Mouse (Mus musculus) heart, embryonic 16.5 days (tissue): ENCODE results near the gene Atp5g2. TPM values are rescaled to one million over a fixed set of nuclear protein-coding genes. Genes with fewer than 3 reads are reported as not detected.

Experiments
- ATAC-seq: fragments of 200-750 bp; cut with Nextera tagmentation; replicated peaks from 2 replicates; pipeline ENCODE4 v1.8.0; 2017; ENCODE audit warnings: moderate number of reproducible peaks; ENCODE audit not compliant: insufficient read depth, low FRiP score; ENCODE audit errors: extremely low read depth
- H3K27ac ChIP-seq: fragments of 300-500 bp; sonication (generic); 2 replicates; pipeline ENCODE4 v1.5.1; 2014; ENCODE audit warnings: mild to moderate bottlenecking, low read length, control low read depth, moderate library complexity
- H3K27me3 ChIP-seq: fragments of 300-500 bp; sonication (generic); 2 replicates; pipeline ENCODE4 v1.6.1; 2014; ENCODE audit warnings: low read length, mixed read lengths; ENCODE audit not compliant: control insufficient read depth, insufficient read depth
- H3K36me3 ChIP-seq: fragments of 300-500 bp; sonication (generic); 2 replicates; pipeline ENCODE4 v1.6.1; 2014; ENCODE audit not compliant: control insufficient read depth, insufficient read depth
- H3K4me1 ChIP-seq: fragments of 300-500 bp; sonication (generic); 2 replicates; pipeline ENCODE4 v1.6.1; 2014; ENCODE audit warnings: low read length, mixed read lengths; ENCODE audit not compliant: control insufficient read depth, insufficient read depth
- H3K4me2 ChIP-seq: fragments of 300-500 bp; sonication (generic); 2 replicates; pipeline ENCODE4 v1.6.1; 2014; ENCODE audit warnings: low read depth, mild to moderate bottlenecking, control low read depth, low read length
- H3K4me3 ChIP-seq: fragments of 300-500 bp; sonication (generic); 2 replicates; pipeline ENCODE4 v1.5.1; 2014; ENCODE audit warnings: mild to moderate bottlenecking, control low read depth, low read length
- H3K9ac ChIP-seq: fragments of 300-500 bp; sonication (generic); 2 replicates; pipeline ENCODE4 v1.6.1; 2014; ENCODE audit warnings: low read length, control low read depth
- H3K9me3 ChIP-seq: fragments of 300-500 bp; sonication (generic); replicated peaks from 2 replicates; pipeline ENCODE4 v1.6.1; 2016; ENCODE audit warnings: low read length; ENCODE audit not compliant: control insufficient read depth
- WGBS: fragments of 180-500 bp; shearing (Covaris S2); extraction: QIAGEN DNeasy Blood & Tissue Kit; methylation state at CpG from one replicate; pipeline ENCODE4 v1.1.7; 2014; 5-methylcytosine and 5-hydroxymethylcytosine counted together
- polyA plus RNA-seq: library from polyadenylated mRNA; unstranded; fragments of >200 nt; fragmentation: Nextera tagmentation; extraction: Ambion mirVana; gene quantifications from 2 replicates; pipeline ENCODE4 v1.2.1, GENCODE M21; 2015

The Atp5g2 gene
- polyA plus RNA-seq, 1 experiment from 2014 or later = 66.0 TPM

- Histone ChIP-seq H3K4me3 (no peak overlapping the region), H3K9ac (no peak overlapping the region), H3K4me1 (peaks cover 3% of the 10 kb centered on the region), H3K4me2 (no peak overlapping the region), H3K9me3 (no peaks in the 10 kb centered on the region), H3K27ac (no peak overlapping the region), H3K36me3 (no peaks in the 10 kb centered on the region), H3K27me3 (peaks cover 57% of the 10 kb centered on the region)
- no peak for ATAC-seq
- 2% methylated on average over 11 of the region's 11 CpGs for WGBS
These were observed 26.0 kb upstream of the Atp5g2 start for GRCm38 (mm10) chr15:102698193-102698592.

- Histone ChIP-seq H3K27ac (no peak overlapping the region), H3K36me3 (no peaks in the 10 kb centered on the region), H3K9ac (no peak overlapping the region), H3K4me1 (peaks cover 10% of the 10 kb centered on the region), H3K4me2 (no peak overlapping the region), H3K9me3 (no peaks in the 10 kb centered on the region), H3K4me3 (no peak overlapping the region), H3K27me3 (peaks cover 69% of the 10 kb centered on the region)
- WGBS = 39% methylated on average over 3 of the region's 3 CpGs
- no peak for ATAC-seq
These were observed 24.7 kb upstream of the Atp5g2 start for GRCm38 (mm10) chr15:102696899-102697298.

DNA sequence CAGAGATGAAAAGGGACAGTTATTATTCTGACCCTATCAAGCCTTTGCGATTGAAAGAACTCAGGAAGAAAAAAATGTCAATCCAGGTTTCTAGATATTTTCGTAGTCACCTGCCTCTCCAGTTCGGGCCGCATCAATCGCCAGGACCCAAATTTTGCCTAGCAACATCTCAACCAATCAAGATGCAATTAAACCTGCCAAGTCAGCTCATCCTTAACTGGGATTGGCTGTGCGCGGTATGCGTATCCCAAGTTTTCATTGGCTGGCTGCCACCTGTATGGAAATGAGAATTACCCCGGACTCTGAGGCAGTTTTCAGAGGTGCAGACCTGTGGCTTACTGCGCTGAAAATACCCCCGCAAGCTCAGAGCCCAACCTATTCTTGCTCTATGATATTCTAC lies 21.4 kb upstream of the Atp5g2 start:
- Histone ChIP-seq H3K27me3 (peaks cover 73% of the 10 kb centered on the region), H3K4me1 (peaks cover 10% of the 10 kb centered on the region), H3K9ac (no peak overlapping the region), H3K4me2 (peak overlapping the region; percentile 97), H3K27ac (no peak overlapping the region), H3K36me3 (no peaks in the 10 kb centered on the region), H3K9me3 (no peaks in the 10 kb centered on the region), H3K4me3 (peak overlapping the region; percentile 71)
- WGBS = 2% methylated on average over 11 of the region's 11 CpGs
- ATAC-seq = peak; percentile 62

DNA sequence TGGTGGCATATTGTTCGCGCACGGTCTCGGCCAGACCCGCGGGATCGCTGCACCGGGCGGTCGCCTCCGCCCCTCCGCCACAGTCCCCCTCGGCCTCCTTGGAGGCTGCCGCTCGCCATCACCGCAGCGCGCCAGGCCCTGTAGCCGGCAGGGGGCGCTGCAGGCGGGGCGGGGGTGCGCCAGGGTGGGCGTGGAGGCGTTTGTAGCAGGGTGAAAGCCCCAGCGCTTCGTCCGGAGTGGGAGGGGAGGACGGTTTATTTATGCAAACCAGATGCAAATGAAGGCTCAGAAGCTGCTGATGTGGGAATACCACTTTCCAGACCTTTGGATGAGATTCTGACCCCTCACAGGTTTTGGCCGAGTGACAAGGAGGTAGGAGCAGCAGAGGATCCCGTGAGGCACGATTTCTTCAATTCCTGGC lies 20.8 kb upstream of the Atp5g2 start:
- Histone ChIP-seq H3K4me1 (peaks cover 10% of the 10 kb centered on the region), H3K4me3 (peak overlapping the region; percentile 71), H3K27ac (no peak overlapping the region), H3K9me3 (no peaks in the 10 kb centered on the region), H3K4me2 (peak overlapping the region; percentile 97), H3K9ac (peak overlapping the region; percentile 60), H3K36me3 (no peaks in the 10 kb centered on the region), H3K27me3 (peaks cover 71% of the 10 kb centered on the region)
- under 1% methylated on average over 32 of the region's 32 CpGs for WGBS
- 0 out of 2 replicates have a peak, but pooled peaks have one; percentile 42 for ATAC-seq

- H3K27ac ChIP-seq = no peak overlapping the region
- H3K4me1 ChIP-seq = peaks cover 10% of the 10 kb centered on the region
- H3K9me3 ChIP-seq = no peaks in the 10 kb centered on the region
- WGBS = 2% methylated on average over 26 of the region's 26 CpGs
- H3K4me3 ChIP-seq = peak overlapping the region; percentile 71
- H3K4me2 ChIP-seq = peak overlapping the region; percentile 97
- peaks cover 70% of the 10 kb centered on the region for H3K27me3 ChIP-seq
- H3K36me3 ChIP-seq = no peaks in the 10 kb centered on the region
- no peak for ATAC-seq
- peak overlapping the region; percentile 60; the same call in 1 of the 2 replicates for H3K9ac ChIP-seq
These were observed 20.2 kb upstream of the Atp5g2 start for GRCm38 (mm10) chr15:102692321-102692804.

- no peak overlapping the region for H3K9ac ChIP-seq
- H3K4me2 ChIP-seq = no peak overlapping the region
- no peaks in the 10 kb centered on the region for H3K36me3 ChIP-seq
- no peak overlapping the region for H3K4me3 ChIP-seq
- no peaks in the 10 kb centered on the region for H3K4me1 ChIP-seq
- no peak for ATAC-seq
- no peaks in the 10 kb centered on the region for H3K9me3 ChIP-seq
- no peak overlapping the region for H3K27ac ChIP-seq
- 22% methylated on average over 4 of the region's 4 CpGs for WGBS
- H3K27me3 ChIP-seq = peaks cover 14% of the 10 kb centered on the region
These were observed 13.6 kb upstream of the Atp5g2 start for GRCm38 (mm10) chr15:102685791-102686190.

DNA sequence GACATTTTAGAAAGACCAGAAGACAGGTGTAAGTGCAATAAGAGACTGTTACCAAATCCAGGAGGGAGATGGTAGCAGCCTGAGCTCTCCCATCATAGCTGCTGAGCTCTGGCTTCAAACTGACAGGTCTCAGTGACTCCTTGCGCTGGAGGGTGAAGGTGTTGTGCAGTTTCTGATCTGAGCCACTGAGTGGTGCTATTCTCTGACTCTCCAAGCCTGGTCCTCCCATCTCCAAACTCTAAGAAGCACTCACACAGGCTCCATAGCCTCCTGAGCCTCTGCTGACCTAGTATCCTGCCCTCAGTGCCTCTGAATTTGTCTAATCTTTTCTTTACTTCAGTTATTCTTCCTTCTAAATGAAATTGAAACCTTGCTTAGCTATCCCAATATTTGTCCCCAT lies 11.5 kb upstream of the Atp5g2 start:
- no peak overlapping the region for H3K4me3 ChIP-seq
- no peak overlapping the region for H3K9ac ChIP-seq
- no peak for ATAC-seq
- H3K9me3 ChIP-seq = no peaks in the 10 kb centered on the region
- H3K36me3 ChIP-seq = no peaks in the 10 kb centered on the region
- WGBS = 13% methylated on average over 1 of the region's 1 CpGs
- H3K4me2 ChIP-seq = no peak overlapping the region
- peaks cover 6% of the 10 kb centered on the region for H3K27me3 ChIP-seq
- H3K4me1 ChIP-seq = no peaks in the 10 kb centered on the region
- no peak overlapping the region for H3K27ac ChIP-seq

GRCm38 (mm10) chr15:102676345-102676744 lies 4.2 kb upstream of the Atp5g2 start:
- Histone ChIP-seq H3K27me3 (no peaks in the 10 kb centered on the region), H3K4me3 (no peak overlapping the region), H3K4me1 (peaks cover 14% of the 10 kb centered on the region), H3K27ac (no peak overlapping the region), H3K4me2 (no peak overlapping the region), H3K9ac (no peak overlapping the region), H3K9me3 (no peaks in the 10 kb centered on the region), H3K36me3 (no peaks in the 10 kb centered on the region)
- no peak for ATAC-seq
- WGBS = 90% methylated on average over 2 of the region's 2 CpGs

- 8% methylated on average over 10 of the region's 10 CpGs for WGBS
- Histone ChIP-seq H3K4me1 (peaks cover 30% of the 10 kb centered on the region), H3K27ac (peak overlapping the region; percentile 100), H3K9ac (peak overlapping the region; percentile 57; the same call in 1 of the 2 replicates), H3K4me3 (peak overlapping the region; percentile 32), H3K36me3 (0 out of 2 replicates have a peak, but pooled peaks cover 2% of the 10 kb centered on the region), H3K27me3 (no peaks in the 10 kb centered on the region), H3K9me3 (no peaks in the 10 kb centered on the region), H3K4me2 (peak overlapping the region; percentile 95)
- peak; percentile 42 for ATAC-seq
These were observed 1.4 kb upstream of the Atp5g2 start for GRCm38 (mm10) chr15:102673548-102673947.
